Comparison of ENCODE assay signal across 18 mouse cellular contexts in the genomic region with DNA sequence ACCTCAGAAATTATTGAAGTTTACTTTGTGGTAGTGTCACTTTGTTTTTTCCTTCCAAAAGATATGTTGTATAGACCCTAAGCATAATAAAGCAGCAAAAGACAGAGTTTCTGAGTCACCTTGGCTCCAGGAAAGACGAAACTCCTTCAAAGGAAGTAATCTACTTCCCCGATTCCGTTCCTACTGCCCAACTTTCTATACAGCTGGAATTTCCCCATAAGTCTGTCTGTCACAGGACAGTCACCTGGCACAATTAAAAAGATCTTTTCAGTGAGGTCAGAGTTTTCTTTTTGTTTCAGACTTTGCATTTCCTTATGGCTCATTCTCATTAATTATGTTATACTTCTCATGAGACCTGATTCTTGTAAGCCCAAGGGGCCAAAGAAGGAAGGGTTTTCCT.
"Had no signal": no experiment of that assay in that cellular context is flagged by ENCODE, and none has a peak within 500 bp of the region (broad histone marks: within the 10 kb centered on the region; RNA-seq: fewer than 3 reads in every experiment).

No protein-coding gene starts in this region.

- H3K36me3 ChIP-seq: midbrain, embryonic 13.5 days; midbrain, embryonic 15.5 days; neural tube, embryonic 13.5 days; neural tube, embryonic 15.5 days had no signal

- H3K4me1 ChIP-seq: midbrain, embryonic 10.5 days had no signal

- H3K9ac ChIP-seq: lung, embryonic 14.5 days; midbrain, embryonic 13.5 days; midbrain, embryonic 15.5 days; neural tube, embryonic 13.5 days; neural tube, embryonic 15.5 days had no signal

- H3K27ac ChIP-seq: midbrain, embryonic 10.5 days; midbrain, embryonic 13.5 days; midbrain, embryonic 15.5 days; neural tube, embryonic 13.5 days; neural tube, embryonic 15.5 days had no signal

- ATAC-seq: midbrain, embryonic 13.5 days; midbrain, embryonic 15.5 days had no signal

- DNase-seq: lung, adult 18-20 months; lung, embryonic 14.5 days; lung, postnatal 10 days; lung, postnatal 4 days; retina, postnatal 1 day; right cerebral cortex, adult 18-20 months; right cerebral cortex, postnatal 25 days; right cerebral cortex, postnatal 4 days; spleen, adult 18-20 months; thymus, adult 18-20 months; thymus, postnatal 14 days; thymus, postnatal 36 days had no signal

- H3K27me3 ChIP-seq: midbrain, embryonic 13.5 days; midbrain, embryonic 15.5 days; neural tube, embryonic 13.5 days; neural tube, embryonic 15.5 days had no signal

- H3K4me2 ChIP-seq: lung, embryonic 14.5 days; midbrain, embryonic 13.5 days; midbrain, embryonic 15.5 days; neural tube, embryonic 13.5 days; neural tube, embryonic 15.5 days had no signal

- H3K4me3 ChIP-seq: midbrain, embryonic 10.5 days; midbrain, embryonic 13.5 days; midbrain, embryonic 15.5 days; myocyte; neural tube, embryonic 13.5 days; neural tube, embryonic 15.5 days had no signal

- H3K9me3 ChIP-seq: midbrain, embryonic 10.5 days; midbrain, embryonic 13.5 days; midbrain, embryonic 15.5 days; neural tube, embryonic 13.5 days; neural tube, embryonic 15.5 days had no signal
